Mouse (Mus musculus): ENCODE measurements around the gene Ptpn5. TPM values are rescaled to one million over a fixed set of nuclear protein-coding genes. Genes with fewer than 3 reads are reported as not detected.

Gene Ptpn5
- total RNA-seq, 2 experiments from 2014 or later: not detected

DNA sequence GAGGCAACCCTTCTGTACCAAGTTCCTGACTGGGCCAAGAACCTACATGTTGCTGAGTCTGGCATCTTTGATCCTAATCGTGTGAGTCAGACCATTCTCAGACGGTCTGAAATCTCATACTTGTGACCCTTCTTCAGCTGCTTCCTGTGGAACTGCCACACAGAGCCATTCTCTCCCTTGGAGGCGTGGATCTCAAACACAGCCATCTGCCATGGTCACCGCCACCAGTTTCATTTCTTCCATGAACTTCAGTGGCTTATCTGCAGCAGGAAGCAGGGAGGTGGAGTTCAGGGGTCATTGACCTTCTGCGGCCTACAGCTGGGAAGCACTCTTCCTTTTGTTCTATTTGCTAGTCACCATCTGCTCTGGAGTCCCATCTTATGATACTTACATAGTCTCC, 65.6 kb downstream of the Ptpn5 start:
- intact Hi-C loops (cut with DNase I): no loop called here
- DNase-seq: no peak

DNA sequence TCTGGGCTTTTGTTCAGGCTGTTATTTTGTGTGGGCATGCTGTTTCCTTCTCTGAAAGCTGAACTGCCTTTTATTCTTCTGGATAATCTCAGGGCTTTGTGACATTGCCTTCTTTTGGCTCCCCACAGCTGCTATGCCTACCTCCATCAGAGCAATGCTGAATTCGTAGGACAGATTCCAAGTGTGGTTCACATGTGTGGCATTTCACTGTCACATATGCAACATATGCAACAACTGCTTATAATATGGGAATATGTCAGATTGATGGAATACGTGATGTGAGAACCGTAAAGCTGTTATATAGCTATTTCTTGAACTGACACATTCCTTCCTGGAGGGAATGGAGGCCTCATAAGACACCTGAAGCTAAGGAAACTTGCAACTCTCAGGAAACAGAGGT, 66.5 kb downstream of the Ptpn5 start:
- intact Hi-C loops (cut with DNase I): no loop called here
- DNase-seq: no peak

DNA sequence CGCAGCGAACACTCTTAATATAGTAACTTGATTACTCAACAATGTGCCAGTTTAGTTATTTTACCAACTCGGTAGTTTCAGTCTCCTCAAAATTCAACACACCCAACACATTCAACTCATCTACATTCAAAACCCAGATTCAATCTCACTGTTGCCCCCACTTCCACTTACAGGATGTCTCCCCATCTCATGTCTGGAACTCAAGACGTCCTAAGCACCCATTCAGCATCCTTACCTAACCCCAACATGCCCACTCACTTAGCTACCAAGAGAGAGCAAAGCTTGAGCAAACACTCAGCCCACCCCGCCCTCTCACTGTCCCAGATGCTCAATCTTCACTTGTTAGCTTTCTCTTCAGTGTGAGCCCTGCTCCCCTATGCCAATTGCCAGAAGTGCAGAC, 71.9 kb downstream of the Ptpn5 start:
- intact Hi-C loops (cut with DNase I): no loop called here
- no peak for DNase-seq

DNA sequence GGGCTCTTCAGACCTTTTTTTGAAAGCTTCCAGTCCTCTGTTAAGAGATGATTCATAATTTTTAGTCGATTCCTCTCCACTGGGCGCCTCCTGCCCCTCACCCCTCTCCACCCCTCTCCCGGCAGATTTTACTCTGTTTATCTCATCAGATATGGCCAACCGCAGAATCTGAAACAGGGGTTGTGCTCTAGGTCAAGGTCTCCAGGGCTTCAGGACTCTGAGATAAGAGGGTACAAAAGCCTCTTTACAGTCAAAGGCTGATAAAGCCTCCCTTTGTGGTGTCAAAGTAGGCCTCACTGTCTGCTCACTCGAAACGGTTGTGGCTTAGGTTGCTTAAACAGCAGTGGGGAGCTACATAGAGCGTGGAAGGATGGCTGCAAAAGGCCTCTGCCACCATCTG, 74.1 kb downstream of the Ptpn5 start:
- intact Hi-C loops (cut with DNase I): no loop called here
- DNase-seq: no peak

DNA sequence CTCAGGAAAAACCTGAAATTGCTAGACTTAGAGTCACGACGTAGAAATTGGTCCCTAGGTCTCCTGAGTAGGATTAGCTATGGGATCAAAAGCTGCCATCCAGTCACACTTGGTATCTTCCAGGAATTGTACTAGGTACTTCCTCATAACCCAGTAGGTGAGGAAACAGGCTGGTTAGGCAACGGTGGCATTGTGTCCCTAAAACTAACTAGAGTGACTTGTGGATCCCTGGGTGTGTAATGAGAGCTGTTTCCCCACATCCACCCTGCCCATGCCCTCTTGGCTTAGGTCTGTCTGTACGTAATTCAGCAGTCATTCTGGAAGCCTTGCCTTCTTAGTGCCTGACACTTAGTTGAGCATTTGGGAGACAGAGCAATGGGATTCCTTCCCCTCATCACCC, 77.2 kb downstream of the Ptpn5 start:
- intact Hi-C loops (cut with DNase I): no loop called here
- DNase-seq: no peak

DNA sequence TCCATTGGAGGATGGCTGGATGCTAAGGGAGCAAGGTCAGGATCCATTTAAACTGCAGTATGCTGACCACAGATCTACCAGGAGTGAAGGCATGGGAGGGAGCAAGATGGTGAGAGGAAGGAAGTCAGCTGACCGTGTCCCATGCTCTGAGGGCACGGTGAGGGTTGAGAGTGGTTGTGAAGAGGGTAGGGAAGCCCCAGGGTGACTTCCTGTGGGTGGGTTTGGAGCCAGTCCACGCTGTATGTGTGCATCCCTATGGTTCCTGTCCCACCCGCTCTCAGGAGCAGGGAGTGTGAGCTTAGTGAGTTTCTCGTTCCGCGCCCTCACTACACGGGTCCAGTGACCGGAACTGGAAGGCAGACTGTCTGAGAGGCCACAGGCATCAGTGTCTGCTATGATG, 77.7 kb downstream of the Ptpn5 start:
- DNase-seq: no peak
- intact Hi-C loops (cut with DNase I): no loop called here

DNA sequence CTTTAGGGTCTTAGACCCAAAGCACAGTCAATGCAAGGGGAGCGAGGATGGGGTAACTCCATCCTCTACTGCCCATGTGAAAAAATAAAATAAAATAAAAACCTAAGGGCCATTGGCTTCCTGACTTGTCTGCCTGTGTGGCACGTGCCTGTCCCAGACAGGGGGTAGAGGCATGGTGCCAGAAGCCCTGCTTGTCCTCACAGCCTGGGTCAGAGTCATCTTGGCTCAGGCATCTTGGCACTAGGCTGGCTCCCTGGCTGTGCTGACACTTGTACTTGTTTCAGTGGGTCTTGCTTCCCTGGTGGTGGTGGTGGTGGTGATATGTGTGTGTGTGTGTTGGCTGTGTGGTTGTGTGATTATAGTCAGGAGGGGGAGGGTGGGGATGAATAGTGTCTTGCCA, 78.8 kb downstream of the Ptpn5 start:
- intact Hi-C loops (cut with DNase I): no loop called here
- DNase-seq: peak; percentile 72 to 79

DNA sequence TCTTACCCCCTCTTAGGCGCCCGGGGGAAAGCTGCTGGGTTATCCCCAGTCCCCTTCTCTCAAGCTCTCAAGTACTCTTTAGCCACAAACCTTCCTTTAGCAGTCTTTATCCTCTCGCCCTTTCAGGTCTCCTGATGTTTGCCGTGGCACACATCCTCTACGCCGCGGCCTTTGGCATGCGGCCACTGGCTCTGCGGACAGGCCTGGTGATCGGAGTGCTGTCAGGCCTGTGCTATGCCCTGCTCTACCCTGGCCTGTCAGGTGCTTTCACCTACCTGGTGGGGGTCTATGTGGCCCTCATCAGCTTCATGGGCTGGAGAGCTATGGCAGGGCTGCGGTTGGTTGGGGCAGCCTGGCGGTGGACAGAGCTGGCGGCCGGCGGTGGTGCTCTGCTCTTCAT, 80.2 kb downstream of the Ptpn5 start:
- peak; percentile 57 to 58 for DNase-seq
- intact Hi-C loops (cut with DNase I): loop anchor here (2.0 kb wide), 1 partner anchor 30 kb away; no protein-coding TSS in a partner anchor

DNA sequence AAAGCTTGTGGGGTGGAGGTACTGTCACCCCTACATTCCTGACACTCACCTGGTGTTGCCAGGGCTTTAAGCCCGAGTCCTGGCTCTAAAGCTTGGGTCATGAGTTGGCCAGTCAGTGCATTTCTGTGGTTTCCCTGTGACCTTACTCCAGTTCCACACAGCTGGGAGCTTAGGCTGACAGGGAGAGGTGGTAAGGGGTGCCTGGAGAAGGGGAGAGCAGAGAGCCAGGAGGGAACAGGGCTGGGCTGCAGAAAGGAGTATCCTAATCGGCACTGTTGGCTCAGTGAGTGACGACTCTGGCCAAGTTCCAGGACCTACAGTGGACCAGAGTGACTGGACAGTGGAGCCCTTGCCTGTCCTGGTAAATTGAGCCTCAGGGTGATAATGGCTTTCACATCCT, 81.2 kb downstream of the Ptpn5 start:
- DNase-seq: peak; percentile 76 to 78
- intact Hi-C loops (cut with DNase I): loop anchor here (2.0 kb wide), 1 partner anchor 29 kb away; no protein-coding TSS in a partner anchor

DNA sequence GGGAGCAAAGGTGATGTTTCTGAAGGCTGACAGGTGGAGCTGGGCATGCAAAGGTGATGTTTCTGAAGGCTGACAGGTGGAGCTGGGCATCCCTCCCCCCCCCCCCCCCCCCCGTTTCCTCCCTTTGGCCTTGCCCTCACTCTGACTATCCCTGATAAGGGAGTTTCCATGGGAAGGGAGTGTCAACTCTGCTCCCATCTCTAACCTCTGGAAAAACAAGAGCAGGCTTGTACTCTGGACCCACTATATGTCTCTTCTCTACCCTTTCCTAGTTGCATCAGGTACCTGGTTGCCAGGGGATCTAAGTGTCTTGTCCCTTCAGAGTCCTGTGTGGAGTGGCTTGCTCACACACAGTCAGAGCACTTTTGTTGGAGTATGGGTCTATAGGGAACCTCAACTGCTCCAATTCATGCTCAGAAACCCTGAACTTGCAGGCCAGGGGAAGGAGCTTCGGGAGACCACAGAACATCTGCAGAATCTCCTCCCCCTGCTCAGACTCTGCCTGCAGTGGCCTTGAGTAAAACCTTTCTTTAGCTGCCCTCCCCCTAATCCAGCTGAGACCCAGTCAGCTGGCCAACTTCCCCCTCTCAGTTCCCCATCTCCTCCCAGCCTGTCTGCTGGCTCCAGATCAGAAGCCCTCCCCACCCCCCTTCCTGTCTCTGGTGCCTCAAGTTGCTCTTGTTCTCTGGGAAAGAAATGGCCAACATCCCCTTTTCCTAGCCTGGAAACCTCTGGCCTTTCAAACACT, 81.9 kb downstream of the Ptpn5 start:
- intact Hi-C loops (cut with DNase I): loop anchor here (2.0 kb wide), 1 partner anchor 29 kb away; no protein-coding TSS in a partner anchor
- DNase-seq: peak; percentile 72 to 76

DNA sequence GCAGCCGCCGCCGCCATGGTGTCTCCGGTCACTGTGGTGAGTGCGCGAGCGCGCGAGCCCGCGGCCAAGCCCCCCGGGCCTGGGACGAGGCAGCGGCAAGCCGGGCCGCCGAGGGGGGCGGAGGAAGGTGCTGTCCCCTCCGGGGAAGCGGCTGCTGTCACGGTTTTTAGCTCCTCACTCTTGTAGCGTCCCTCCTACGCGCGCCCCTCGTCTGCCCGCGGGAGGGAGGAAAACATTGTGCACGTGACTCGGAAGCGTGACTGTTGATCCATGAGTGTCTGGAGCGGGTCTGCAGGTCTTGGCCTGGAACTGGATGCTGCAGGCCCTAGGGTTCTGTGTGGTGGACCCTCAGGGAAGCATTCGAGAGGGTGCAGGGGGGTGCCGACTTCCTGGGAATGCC, 82.7 kb downstream of the Ptpn5 start:
- intact Hi-C loops (cut with DNase I): no loop called here
- DNase-seq: peak; percentile 61 to 67

DNA sequence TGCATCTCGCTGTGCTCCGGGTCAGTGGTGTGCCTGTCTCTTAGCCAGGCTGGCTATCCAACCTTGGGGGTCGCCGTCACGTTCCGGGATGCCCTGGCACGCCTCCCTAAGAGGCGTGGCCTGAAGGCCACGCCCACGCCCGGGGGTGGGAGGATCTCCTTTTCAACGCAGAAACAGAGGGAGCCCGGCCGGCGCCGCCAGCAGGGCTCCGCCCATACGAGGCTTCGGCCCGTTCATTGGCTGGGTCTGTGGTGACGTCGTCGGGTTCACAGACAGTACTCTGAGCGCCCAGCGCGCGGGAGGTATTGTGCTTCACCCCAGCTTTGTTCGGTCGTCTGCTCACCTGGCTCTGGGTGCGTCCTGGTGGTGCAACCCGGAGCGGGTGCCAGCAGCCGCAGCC, 83.1 kb downstream of the Ptpn5 start, which contains the start of gene Tmem86a:
Gene Tmem86a (plus strand): TSS at position 236 of the 400 bp plus-strand sequence.
- intact Hi-C loops (cut with DNase I): no loop called here

DNA sequence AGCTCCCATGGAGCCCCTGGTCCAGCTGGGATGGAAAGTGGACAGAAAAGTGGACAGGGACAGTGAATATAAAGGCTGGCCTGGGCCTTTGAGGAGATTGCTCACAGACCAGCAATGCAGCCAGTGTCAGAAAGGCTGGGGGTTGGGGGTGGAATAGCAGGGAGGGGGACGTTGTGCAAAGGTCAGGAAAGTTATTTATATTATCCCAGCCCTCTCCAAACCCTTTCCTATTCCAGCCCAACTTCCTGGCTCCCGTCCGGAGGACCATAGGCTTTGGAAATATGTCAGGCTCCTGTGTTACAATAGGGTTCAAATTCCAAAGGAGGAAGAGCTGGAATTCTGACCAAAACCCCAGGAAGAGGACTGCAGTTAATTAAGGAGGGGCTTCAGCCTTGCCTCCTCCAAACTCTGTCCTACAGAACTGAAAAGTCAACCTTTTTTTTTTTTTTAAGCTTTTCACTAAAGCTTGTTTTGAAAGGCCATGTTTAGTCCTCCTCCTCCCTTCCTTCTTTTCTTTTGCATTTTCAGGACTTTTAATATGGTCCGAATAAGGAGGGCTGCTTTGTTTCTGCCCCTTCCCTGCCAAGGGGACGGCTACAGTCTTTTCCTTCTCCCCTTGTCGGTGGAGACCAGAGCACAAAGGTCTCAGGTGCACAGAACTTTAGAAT, 90.5 kb downstream of the Ptpn5 start:
- DNase-seq: peak in 1 of 2 experiments; percentile 34
- intact Hi-C loops (cut with DNase I): loop anchor here (5.0 kb wide), 1 partner anchor 34 kb away; no protein-coding TSS in a partner anchor

More for the DNA sequence above, 83.1 kb downstream of the Ptpn5 start, which contains the start of gene Tmem86a:
- peak; percentile 93 to 95 for DNase-seq

DNA sequence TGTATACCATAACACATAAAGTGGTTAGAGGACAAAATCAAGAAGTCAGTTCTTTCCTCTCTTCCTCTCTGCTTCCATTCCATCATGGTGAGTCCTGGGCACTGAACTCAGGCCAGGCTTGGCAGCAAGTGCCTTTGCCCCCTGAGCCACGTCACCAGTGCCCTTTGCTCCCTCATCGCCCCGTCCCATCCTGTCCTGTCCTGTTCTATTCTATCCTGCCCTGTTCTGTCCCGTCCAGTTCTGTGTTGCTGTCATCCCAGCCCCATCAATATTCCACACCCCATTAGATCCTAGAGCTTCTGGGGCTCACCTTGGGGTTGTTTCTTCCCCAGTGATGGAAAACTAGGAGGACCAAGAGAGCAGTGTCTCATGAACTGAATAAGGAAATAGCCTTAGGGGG, 91.4 kb downstream of the Ptpn5 start:
- intact Hi-C loops (cut with DNase I): loop anchor here (5.0 kb wide), 1 partner anchor 35 kb away; no protein-coding TSS in a partner anchor
- no peak for DNase-seq

DNA sequence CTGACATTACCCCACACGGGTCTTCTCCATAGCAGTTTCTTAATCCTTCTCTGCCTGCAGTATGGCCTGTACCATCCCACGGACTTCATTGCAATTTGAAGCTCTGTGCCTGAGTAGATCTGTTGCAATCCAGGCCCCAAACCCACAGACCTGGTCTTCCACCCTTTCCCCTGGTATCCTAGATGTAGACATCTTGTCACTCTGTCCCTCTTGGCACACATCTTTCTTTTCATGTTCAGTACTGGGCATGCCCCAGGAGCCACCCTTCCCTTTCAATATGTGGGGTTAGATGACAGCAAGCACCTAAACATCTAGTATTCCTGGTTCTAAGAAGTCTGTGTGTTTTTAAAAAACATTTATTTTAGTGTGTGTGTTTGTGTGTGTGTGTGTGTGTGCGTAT, 91.8 kb downstream of the Ptpn5 start:
- DNase-seq: no peak

DNA sequence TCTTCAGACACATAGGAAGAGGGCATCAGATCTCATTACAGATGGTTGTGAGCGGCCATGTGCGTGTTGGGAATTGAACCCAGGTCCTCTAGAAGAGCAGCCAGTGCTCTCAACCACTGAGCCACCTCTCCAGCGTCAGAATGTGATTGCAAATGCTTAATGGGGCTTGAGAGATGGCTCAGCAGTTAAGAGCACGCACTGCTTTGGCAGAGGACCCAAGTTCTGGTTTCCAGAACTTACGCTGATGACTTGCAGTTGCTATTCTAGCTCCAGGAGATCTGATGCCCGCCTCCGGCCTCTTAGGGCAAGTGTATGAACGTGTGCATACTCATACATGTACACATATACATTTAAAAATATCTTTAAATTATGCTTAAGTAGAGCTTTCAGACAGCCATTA, 98.1 kb downstream of the Ptpn5 start:
- intact Hi-C loops (cut with DNase I): no loop called here

More for the DNA sequence above, 91.8 kb downstream of the Ptpn5 start:
- intact Hi-C loops (cut with DNase I): loop anchor here (5.0 kb wide), 1 partner anchor 36 kb away; no protein-coding TSS in a partner anchor

DNA sequence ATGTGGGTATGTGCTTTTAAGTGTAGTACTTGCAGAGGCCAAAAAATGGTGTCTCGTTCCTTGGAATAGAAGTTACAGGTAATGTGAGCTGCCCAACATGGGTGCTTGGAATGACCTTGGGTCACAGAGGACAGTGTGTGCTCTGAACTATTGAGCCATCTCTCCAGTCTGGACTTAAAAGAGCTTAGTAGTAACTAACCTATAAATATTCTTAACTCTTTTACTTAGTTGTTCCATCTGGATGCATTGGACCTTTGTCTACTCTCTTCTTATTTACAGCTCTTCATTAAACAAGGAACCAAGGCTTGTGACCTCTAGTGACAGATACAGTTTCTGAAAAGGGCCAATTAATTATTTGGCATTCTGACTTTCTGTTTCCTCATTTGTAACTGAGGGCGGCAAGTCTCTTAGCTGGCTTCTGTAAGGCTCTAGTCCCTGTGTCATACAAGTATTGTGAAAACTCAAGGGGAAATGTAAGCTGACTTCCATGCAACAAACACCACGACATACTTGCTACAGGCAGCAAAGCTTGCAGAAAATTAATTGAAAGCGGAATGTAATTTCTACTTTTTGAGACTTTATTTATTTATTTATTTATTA, 98.6 kb downstream of the Ptpn5 start:
- intact Hi-C loops (cut with DNase I): no loop called here
- DNase-seq: no peak

More for the DNA sequence above, 98.1 kb downstream of the Ptpn5 start:
- DNase-seq: no peak

DNA sequence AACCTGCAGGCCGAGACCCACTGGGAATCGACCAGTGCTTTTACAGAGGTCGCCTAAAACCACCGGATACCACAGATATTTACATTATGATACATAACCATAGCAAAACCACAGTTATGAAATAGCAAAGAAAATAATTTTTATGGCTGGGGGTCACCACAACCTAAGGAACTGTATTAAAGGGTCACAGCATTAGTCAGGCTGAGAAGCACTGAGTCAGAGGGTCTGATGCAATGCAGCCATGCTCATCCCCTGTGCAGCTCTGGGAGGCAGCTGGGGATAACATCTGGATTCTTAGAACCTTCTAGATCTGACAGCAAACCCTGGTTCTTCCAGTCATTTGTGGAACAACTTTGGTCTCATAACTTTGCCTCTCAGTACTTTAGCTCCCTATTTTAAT, 102.1 kb downstream of the Ptpn5 start:
- no peak for DNase-seq
- intact Hi-C loops (cut with DNase I): no loop called here

DNA sequence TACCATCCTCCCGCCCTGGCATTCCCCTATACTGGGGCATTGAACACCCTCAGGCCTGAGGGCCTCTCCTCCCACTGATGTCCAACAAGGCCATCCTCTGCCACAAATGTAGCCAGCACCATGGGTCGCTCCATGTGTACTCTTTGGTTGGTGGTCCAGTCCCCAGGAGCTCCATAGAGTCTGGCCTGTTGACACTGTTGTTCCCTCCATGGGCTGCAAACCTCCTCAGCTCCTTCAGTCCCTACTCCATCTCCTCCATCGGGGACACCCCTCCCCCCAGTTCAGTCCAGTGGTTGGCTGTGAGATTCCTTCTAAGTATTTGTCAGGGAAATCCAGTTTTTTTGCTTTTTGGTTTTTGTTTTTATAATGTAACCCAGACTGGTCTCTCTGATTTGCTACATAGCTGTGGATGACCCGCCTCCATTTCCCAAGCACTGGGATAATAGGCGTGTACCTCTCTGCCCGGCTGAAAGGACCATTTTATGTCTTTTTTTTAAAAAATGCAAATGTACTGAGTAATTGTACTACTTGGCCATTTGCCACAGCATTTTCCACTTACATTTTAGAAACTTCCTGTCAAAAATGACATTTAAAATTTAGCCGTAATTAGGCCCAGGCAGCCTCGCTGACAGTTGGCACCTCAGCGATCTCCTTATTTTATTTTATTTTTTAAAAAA, 102.8 kb downstream of the Ptpn5 start:
- intact Hi-C loops (cut with DNase I): no loop called here
- DNase-seq: no peak
